Mouse (Mus musculus) frontal cortex, adult 2 months (tissue): ENCODE data around the gene Dnajb13. TPM values are rescaled to one million over a fixed set of nuclear protein-coding genes. Genes with fewer than 3 reads are reported as not detected.

ENCODE experiments used
- DNase-seq, 2 experiments: peaks; one replicate each; pipeline ENCODE4 v3.0.0; 2022; ENCODE audit warnings: low spot score in 1 of 2; ENCODE audit errors: extremely low spot score in 1 of 2
- polyA plus RNA-seq: library from polyadenylated mRNA; depleted of rRNA; stranded (reverse); fragments of >200 nt; gene quantifications from 2 replicates; pipeline ENCODE4 v1.2.3, GENCODE M21; 2012; rRNA removed

Dnajb13 gene
- polyA plus RNA-seq, 1 experiment, result 0.98 TPM

- DNase-seq, result no peak
These were observed 51.6 kb downstream of the Dnajb13 start for GRCm38 (mm10) chr7:100463194-100463593.

GRCm38 (mm10) chr7:100461621-100462151, 53.1 kb downstream of the Dnajb13 start:
- peak; percentile 74 to 82 for DNase-seq

GRCm38 (mm10) chr7:100459862-100460261, 54.9 kb downstream of the Dnajb13 start:
- DNase-seq, result no peak

GRCm38 (mm10) chr7:100458153-100458552, 56.6 kb downstream of the Dnajb13 start:
- no peak for DNase-seq

Other genes with a start within 250 kb of the Dnajb13 start
- gene P4ha3, start 229.4 kb downstream of the Dnajb13 start, polyA plus RNA-seq, result 4.7 and 4.8 TPM in 2 replicates
- gene C2cd3, start 142.7 kb downstream of the Dnajb13 start, polyA plus RNA-seq, result 18.0 and 20.8 TPM in 2 replicates
- 226 and 284 TPM in 2 replicates for gene Ppme1, start 142.7 kb downstream of the Dnajb13 start, polyA plus RNA-seq
- gene Ucp3, start 42.0 kb downstream of the Dnajb13 start, polyA plus RNA-seq, result 3.4 and 3.8 TPM in 2 replicates
- gene Ucp2, start 21.6 kb downstream of the Dnajb13 start, polyA plus RNA-seq, result 39.8 and 53.5 TPM in 2 replicates
- 8.8 and 9.3 TPM in 2 replicates for gene Coa4, start 22.1 kb upstream of the Dnajb13 start, polyA plus RNA-seq
- gene Rab6a, start 92.5 kb upstream of the Dnajb13 start, polyA plus RNA-seq, result 212 and 257 TPM in 2 replicates
- gene Mrpl48, start 93.3 kb upstream of the Dnajb13 start, polyA plus RNA-seq, result 63.8 and 76.5 TPM in 2 replicates
- gene Plekhb1, start 147.5 kb upstream of the Dnajb13 start, polyA plus RNA-seq, result 397 and 493 TPM in 2 replicates
- gene Fam168a, start 191.7 kb upstream of the Dnajb13 start, polyA plus RNA-seq, result 105 and 108 TPM in 2 replicates